Mouse (Mus musculus): ENCODE measurements around the gene Efcab6.

DNA sequence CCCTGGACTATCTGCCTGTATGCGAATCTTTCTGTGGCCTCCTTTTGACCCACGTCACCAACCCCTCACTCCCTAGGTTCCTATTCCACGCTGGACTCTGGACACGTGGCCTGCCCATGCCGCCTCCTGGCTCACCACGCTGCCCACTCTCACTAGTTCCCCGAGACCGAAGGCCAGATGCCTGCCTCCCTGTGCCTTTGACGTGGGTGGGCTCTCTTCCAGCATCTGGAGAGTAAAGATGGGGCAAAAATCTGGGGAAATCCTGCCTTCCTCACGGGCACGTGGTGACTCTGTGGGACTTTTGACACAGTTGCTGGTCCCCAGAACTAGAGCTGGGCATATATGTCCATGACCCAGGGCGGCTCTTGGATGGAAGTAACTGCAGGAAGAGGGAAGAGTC is 222.8 kb downstream of the Efcab6 start:
- TF ChIP-seq HCFC1 (IDR thresholded peaks at IDR 0.05; ENCODE audit: borderline replicate concordance, insufficient read depth, low read length) (no peak), CHD2 (IDR thresholded peaks at IDR 0.05; ENCODE audit: low read depth, low read length) (no peak)

Measured in ES-E14 (cell line).